Mouse (Mus musculus) T-helper 1 cell (primary cell): ENCODE data around the gene Tax1bp1.

Experiments used
- in situ Hi-C: fragments of 300-600 bp; cut with MboI, MseI; formaldehyde crosslinking; loops from one replicate; pipeline ENCODE4 v1.15.1; 2025; ENCODE audit warnings: high pct_unique_total_duplicates

The Tax1bp1 gene

GRCm38 (mm10) chr6:52796691-52797090 lies 83.2 kb downstream of the Tax1bp1 start:
- in situ Hi-C loops = no loop called here

- in situ Hi-C loops = no loop called here
These were observed 83.8 kb downstream of the Tax1bp1 start for GRCm38 (mm10) chr6:52797252-52797800.

- in situ Hi-C loops = no loop called here
These were observed 88.7 kb downstream of the Tax1bp1 start for GRCm38 (mm10) chr6:52802181-52802580.

- in situ Hi-C loops = no loop called here
These were observed 91.8 kb downstream of the Tax1bp1 start for GRCm38 (mm10) chr6:52805237-52805856.
